In genomic region chr17:25127681-25128080, GRCm38 (mm10) we compare ENCODE assay signal across 21 mouse cellular contexts. TPM values are rescaled to one million over a fixed set of nuclear protein-coding genes. Genes with fewer than 3 reads are reported as not detected.
DNase-seq lines count a peak whose midpoint lies in the region; ATAC-seq and TF ChIP-seq lines count a peak whose summit lies in the region.
"Had no signal": no experiment of that assay in that cellular context is flagged by ENCODE, and none has a peak within 500 bp of the region (broad histone marks: within the 10 kb centered on the region; RNA-seq: fewer than 3 reads in every experiment).

No protein-coding gene starts in this region.

- no peak overlapping the region for H3K9ac ChIP-seq in heart, embryonic 12.5 days
- H3K9ac ChIP-seq in heart, adult 2 months (ENCODE audit: low read depth, low read length): no peak overlapping the region
- peak overlapping the region; percentile 8; the same call in 1 of the 2 replicates for H3K9ac ChIP-seq in liver, postnatal 0 days (replicated peaks)
- H3K9ac ChIP-seq in hindbrain, postnatal 0 days (replicated peaks; ENCODE audit: low read length): no peak overlapping the region
- H3K9ac ChIP-seq: embryonic facial prominence, embryonic 12.5 days; limb, embryonic 15.5 days; neural tube, embryonic 15.5 days had no signal

- 0 out of 2 replicates have a peak overlapping the region, but pooled peaks have one; percentile 41 for H3K4me2 ChIP-seq in heart, embryonic 12.5 days
- H3K4me2 ChIP-seq in liver, postnatal 0 days (ENCODE audit: low read depth, low read length): peak overlapping the region; percentile 43; the same call in 1 of the 2 replicates
- H3K4me2 ChIP-seq in hindbrain, postnatal 0 days (ENCODE audit: low read depth, low read length): no peak overlapping the region
- H3K4me2 ChIP-seq: embryonic facial prominence, embryonic 12.5 days; limb, embryonic 15.5 days; neural tube, embryonic 15.5 days had no signal

- H3K79me2 ChIP-seq in heart, adult 2 months (replicated peaks; ENCODE audit: control insufficient read depth, insufficient read depth, low read length): no peaks in the 10 kb centered on the region

- no peak overlapping the region for H3K4me3 ChIP-seq in heart, embryonic 12.5 days
- H3K4me3 ChIP-seq in heart, adult 2 months: no peak overlapping the region
- H3K4me3 ChIP-seq in liver, postnatal 0 days (ENCODE audit: low read depth, low read length): no peak overlapping the region
- H3K4me3 ChIP-seq in hindbrain, postnatal 0 days (ENCODE audit: low read length): no peak overlapping the region
- H3K4me3 ChIP-seq: embryonic facial prominence, embryonic 12.5 days; hindbrain, embryonic 10.5 days; limb, embryonic 15.5 days; neural tube, embryonic 15.5 days had no signal

- H3K27ac ChIP-seq in heart, embryonic 12.5 days (ENCODE audit: poor library complexity, severe bottlenecking): no peak overlapping the region
- H3K27ac ChIP-seq in heart, adult 2 months: no peak overlapping the region
- H3K27ac ChIP-seq in liver, postnatal 0 days (ENCODE audit: low read depth): peak overlapping the region; percentile 67
- H3K27ac ChIP-seq in hindbrain, postnatal 0 days: no peak overlapping the region
- H3K27ac ChIP-seq: embryonic facial prominence, embryonic 12.5 days; limb, embryonic 15.5 days; neural tube, embryonic 15.5 days had no signal

- WGBS in heart, embryonic 12.5 days: 44% methylated on average over 9 of the region's 9 CpGs
- 51% methylated on average over 9 of the region's 9 CpGs for WGBS in heart, adult 2 months
- 37% methylated on average over 9 of the region's 9 CpGs for WGBS in liver, postnatal 0 days (ENCODE audit: insufficient replicate concordance)
- 78% methylated on average over 9 of the region's 9 CpGs for WGBS in hindbrain, postnatal 0 days

- H3K4me1 ChIP-seq in heart, embryonic 12.5 days (replicated peaks): peaks cover 8% of the 10 kb centered on the region; the same call in 1 of the 2 replicates
- peaks cover 2% of the 10 kb centered on the region; the same call in 1 of the 2 replicates for H3K4me1 ChIP-seq in heart, adult 2 months (ENCODE audit: control insufficient read depth, insufficient read depth, low read length)
- H3K4me1 ChIP-seq in liver, postnatal 0 days (ENCODE audit: insufficient read depth): peaks cover 14% of the 10 kb centered on the region
- H3K4me1 ChIP-seq in hindbrain, postnatal 0 days (ENCODE audit: insufficient read depth, low read length): no peaks in the 10 kb centered on the region
- H3K4me1 ChIP-seq: embryonic facial prominence, embryonic 12.5 days; hindbrain, embryonic 10.5 days; limb, embryonic 15.5 days; neural tube, embryonic 15.5 days had no signal

- no peaks in the 10 kb centered on the region for H3K36me3 ChIP-seq in heart, embryonic 12.5 days
- H3K36me3 ChIP-seq in heart, adult 2 months (ENCODE audit: control insufficient read depth, insufficient read depth, low read length): no peaks in the 10 kb centered on the region
- H3K36me3 ChIP-seq in liver, postnatal 0 days (replicated peaks; ENCODE audit: insufficient read depth, low read length): no peaks in the 10 kb centered on the region
- H3K36me3 ChIP-seq in hindbrain, postnatal 0 days (ENCODE audit: insufficient read depth, low read length): no peaks in the 10 kb centered on the region
- H3K36me3 ChIP-seq: embryonic facial prominence, embryonic 12.5 days; hindbrain, embryonic 10.5 days; limb, embryonic 15.5 days; neural tube, embryonic 15.5 days had no signal

- H3K9me3 ChIP-seq in heart, embryonic 12.5 days (replicated peaks): no peaks in the 10 kb centered on the region
- H3K9me3 ChIP-seq in liver, postnatal 0 days (ENCODE audit: low read length): no peaks in the 10 kb centered on the region
- no peaks in the 10 kb centered on the region for H3K9me3 ChIP-seq in hindbrain, postnatal 0 days (ENCODE audit: low read length)
- H3K9me3 ChIP-seq: embryonic facial prominence, embryonic 12.5 days; hindbrain, embryonic 10.5 days; limb, embryonic 15.5 days; neural tube, embryonic 15.5 days had no signal

- H3K27me3 ChIP-seq in heart, embryonic 12.5 days (replicated peaks): peaks cover 6% of the 10 kb centered on the region; the same call in 1 of the 2 replicates
- H3K27me3 ChIP-seq in heart, adult 2 months (ENCODE audit: control insufficient read depth, insufficient read depth, low read length): no peaks in the 10 kb centered on the region
- no peaks in the 10 kb centered on the region for H3K27me3 ChIP-seq in liver, postnatal 0 days (ENCODE audit: insufficient read depth, low read length)
- no peaks in the 10 kb centered on the region; the same call in 1 of the 2 replicates for H3K27me3 ChIP-seq in hindbrain, postnatal 0 days (ENCODE audit: insufficient read depth, low read length)
- H3K27me3 ChIP-seq: Patski had no signal

- TF ChIP-seq CTCF in heart, adult 2 months (IDR thresholded peaks at IDR 0.05): no peak
- no peak for TF ChIP-seq CTCF in liver, postnatal 0 days (IDR thresholded peaks at IDR 0.05; ENCODE audit: low read depth)
- no peak for TF ChIP-seq CTCF in hindbrain, postnatal 0 days (IDR thresholded peaks at IDR 0.05; ENCODE audit: low read depth)

- intact Hi-C loops in heart, adult 2 months (cut with DNase I): no loop called here
- intact Hi-C loops in left cerebral cortex, postnatal 4 days (cut with DNase I): no loop called here

- ATAC-seq in heart, embryonic 12.5 days (ENCODE audit: insufficient number of reproducible peaks, low FRiP score): no peak
- ATAC-seq in liver, postnatal 0 days: no peak
- ATAC-seq in hindbrain, postnatal 0 days: no peak
- ATAC-seq: forebrain, embryonic 16.5 days; midbrain, embryonic 16.5 days; Patski had no signal

- no peak for DNase-seq in heart, adult 2 months
- peak; percentile 24 for DNase-seq in c-Kit-positive CD71-positive TER-119-positive erythroid progenitor cells, embryonic 14.5 days (ENCODE audit: low spot score)
- DNase-seq in liver: peak; percentile 64
- no peak for DNase-seq in liver, postnatal 0 days
- DNase-seq in hindbrain, postnatal 0 days (ENCODE audit: low spot score): no peak
- no peak for DNase-seq in left cerebral cortex, postnatal 4 days
- DNase-seq: cerebellum, adult 9-11 months; kidney, adult 2 months; kidney, postnatal 10 days had no signal

- TF ChIP-seq EP300 in heart, adult 2 months (IDR thresholded peaks at IDR 0.05; ENCODE audit: insufficient read depth, low read depth, low read length): no peak
- TF ChIP-seq EP300 in liver, postnatal 0 days (IDR thresholded peaks at IDR 0.05; ENCODE audit: low read depth): no peak

- TF ChIP-seq POLR2A in heart, adult 2 months (IDR thresholded peaks at IDR 0.05; ENCODE audit: insufficient read depth, low read depth, low read length): no peak

RNA-seq across cellular contexts. Expression of gene Clcn7, which starts 5.5 kb away (rescaled TPM):
- polyA plus RNA-seq in heart, embryonic 12.5 days (2016; fragmentation: Nextera tagmentation; extraction: Ambion mirVana): 19.5 and 21.1 TPM in 2 replicates
- 10 to 100 TPM; 25.4 to 28.5 TPM for total RNA-seq in heart, adult 2 months (2021)
- polyA plus RNA-seq in heart, adult 2 months (2012; rRNA removed): 24.6 and 31.3 TPM in 2 replicates
- 7.3 and 8.6 TPM in 2 replicates for polyA plus RNA-seq in liver, postnatal 0 days (2015; fragmentation: Nextera tagmentation; extraction: Ambion mirVana)
- total RNA-seq in hindbrain, postnatal 0 days (2014; rRNA removed): 34.9 and 40.6 TPM in 2 replicates
- 22.9 and 23.3 TPM in 2 replicates for polyA plus RNA-seq in hindbrain, postnatal 0 days (2015; fragmentation: Nextera tagmentation; extraction: Ambion mirVana)
- 10 to 100 TPM; 40.9 to 42.5 TPM for total RNA-seq in left cerebral cortex, postnatal 4 days (2021)

RNA-seq across cellular contexts. Expression of gene Ptx4, which starts 7.1 kb away (rescaled TPM):
- polyA plus RNA-seq in heart, embryonic 12.5 days (2016; fragmentation: Nextera tagmentation; extraction: Ambion mirVana): 0.27 TPM in 1 of 2 replicates, not detected in the other
- total RNA-seq in heart, adult 2 months (2021): 1 to 10 TPM; 5.4 to 5.8 TPM
- polyA plus RNA-seq in heart, adult 2 months (2012; rRNA removed): 0.16 and 0.26 TPM in 2 replicates
- polyA plus RNA-seq in liver, postnatal 0 days (2015; fragmentation: Nextera tagmentation; extraction: Ambion mirVana): not detected in 2 replicates
- total RNA-seq in hindbrain, postnatal 0 days (2014; rRNA removed): 0.63 TPM in 1 of 2 replicates, not detected in the other
- 0.21 and 0.26 TPM in 2 replicates for polyA plus RNA-seq in hindbrain, postnatal 0 days (2015; fragmentation: Nextera tagmentation; extraction: Ambion mirVana)
- total RNA-seq in left cerebral cortex, postnatal 4 days (2021): under 1 TPM; 0.32 to 0.34 TPM
- total RNA-seq: megakaryocyte, adult 5-6 weeks had no signal
- polyA plus RNA-seq: forebrain, embryonic 16.5 days; hindbrain, embryonic 10.5 days; kidney, adult 2 months had no signal

RNA-seq across cellular contexts. Expression of gene Telo2, which starts 11.9 kb away (rescaled TPM):
- 23.5 and 30.7 TPM in 2 replicates for polyA plus RNA-seq in heart, embryonic 12.5 days (2016; fragmentation: Nextera tagmentation; extraction: Ambion mirVana)
- total RNA-seq in heart, adult 2 months (2021): 10 to 100 TPM; 12.1 to 13.5 TPM
- 12.7 and 15.5 TPM in 2 replicates for polyA plus RNA-seq in heart, adult 2 months (2012; rRNA removed)
- 5.3 and 5.7 TPM in 2 replicates for polyA plus RNA-seq in liver, postnatal 0 days (2015; fragmentation: Nextera tagmentation; extraction: Ambion mirVana)
- total RNA-seq in hindbrain, postnatal 0 days (2014; rRNA removed): 46.9 and 59.3 TPM in 2 replicates
- 32.5 and 33.1 TPM in 2 replicates for polyA plus RNA-seq in hindbrain, postnatal 0 days (2015; fragmentation: Nextera tagmentation; extraction: Ambion mirVana)
- total RNA-seq in left cerebral cortex, postnatal 4 days (2021): 10 to 100 TPM; 58.3 to 59.3 TPM

RNA-seq across cellular contexts. Expression of gene Ccdc154, which starts 34.6 kb away (rescaled TPM):
- polyA plus RNA-seq in heart, embryonic 12.5 days (2016; fragmentation: Nextera tagmentation; extraction: Ambion mirVana): not detected in 2 replicates
- not detected for total RNA-seq in heart, adult 2 months (2021)
- 0.06 TPM in 1 of 2 replicates, not detected in the other for polyA plus RNA-seq in heart, adult 2 months (2012; rRNA removed)
- not detected in 2 replicates for polyA plus RNA-seq in liver, postnatal 0 days (2015; fragmentation: Nextera tagmentation; extraction: Ambion mirVana)
- not detected in 2 replicates for total RNA-seq in hindbrain, postnatal 0 days (2014; rRNA removed)
- not detected in 2 replicates for polyA plus RNA-seq in hindbrain, postnatal 0 days (2015; fragmentation: Nextera tagmentation; extraction: Ambion mirVana)
- under 1 TPM in 1 of 2 experiments, not detected in 1; 0.16 TPM for total RNA-seq in left cerebral cortex, postnatal 4 days (2021)
- total RNA-seq: layer of hippocampus, postnatal 25 days had no signal
- polyA plus RNA-seq: cortical plate, adult 2 months; embryonic facial prominence, embryonic 12.5 days; forebrain, embryonic 16.5 days; heart, embryonic 16.5 days; hindbrain, embryonic 10.5 days; midbrain, embryonic 16.5 days; neural tube, embryonic 15.5 days had no signal

RNA-seq across cellular contexts. Expression of gene Tmem204, which starts 44.3 kb away (rescaled TPM):
- polyA plus RNA-seq in heart, embryonic 12.5 days (2016; fragmentation: Nextera tagmentation; extraction: Ambion mirVana): 16.3 and 20.4 TPM in 2 replicates
- total RNA-seq in heart, adult 2 months (2021): 10 to 100 TPM; 40.0 to 45.1 TPM
- 77.3 and 82.0 TPM in 2 replicates for polyA plus RNA-seq in heart, adult 2 months (2012; rRNA removed)
- 8.3 and 9.4 TPM in 2 replicates for polyA plus RNA-seq in liver, postnatal 0 days (2015; fragmentation: Nextera tagmentation; extraction: Ambion mirVana)
- 15.4 and 21.5 TPM in 2 replicates for total RNA-seq in hindbrain, postnatal 0 days (2014; rRNA removed)
- 11.5 and 11.7 TPM in 2 replicates for polyA plus RNA-seq in hindbrain, postnatal 0 days (2015; fragmentation: Nextera tagmentation; extraction: Ambion mirVana)
- 1 to 10 TPM; 5.4 to 6.7 TPM for total RNA-seq in left cerebral cortex, postnatal 4 days (2021)
- total RNA-seq: megakaryocyte, adult 5-6 weeks had no signal

Comparison
In these comparisons a context has a peak if more than half of its experiments do, and no peak if none do; other contexts are left out.
1. DNase-seq: peak in c-Kit-positive CD71-positive TER-119-positive erythroid progenitor cells, embryonic 14.5 days (single experiment) and liver (single experiment); none in heart, adult 2 months (0 of 2), liver, postnatal 0 days (single experiment), hindbrain, postnatal 0 days (single experiment) and left cerebral cortex, postnatal 4 days (single experiment).